Mouse (Mus musculus): Measurements from ENCODE around the gene Ciart. TPM values are rescaled to one million over a fixed set of nuclear protein-coding genes. Genes with fewer than 3 reads are reported as not detected.
"Not testable (repeated sequence)": the region's sequence is repeated elsewhere in the genome, so short reads cannot be mapped to it uniquely, and the experiment has no call there.

Ciart gene
- polyA plus RNA-seq (2015; fragmentation: Nextera tagmentation; extraction: Ambion mirVana) = 9.7 and 10.2 TPM in 2 replicates

DNA sequence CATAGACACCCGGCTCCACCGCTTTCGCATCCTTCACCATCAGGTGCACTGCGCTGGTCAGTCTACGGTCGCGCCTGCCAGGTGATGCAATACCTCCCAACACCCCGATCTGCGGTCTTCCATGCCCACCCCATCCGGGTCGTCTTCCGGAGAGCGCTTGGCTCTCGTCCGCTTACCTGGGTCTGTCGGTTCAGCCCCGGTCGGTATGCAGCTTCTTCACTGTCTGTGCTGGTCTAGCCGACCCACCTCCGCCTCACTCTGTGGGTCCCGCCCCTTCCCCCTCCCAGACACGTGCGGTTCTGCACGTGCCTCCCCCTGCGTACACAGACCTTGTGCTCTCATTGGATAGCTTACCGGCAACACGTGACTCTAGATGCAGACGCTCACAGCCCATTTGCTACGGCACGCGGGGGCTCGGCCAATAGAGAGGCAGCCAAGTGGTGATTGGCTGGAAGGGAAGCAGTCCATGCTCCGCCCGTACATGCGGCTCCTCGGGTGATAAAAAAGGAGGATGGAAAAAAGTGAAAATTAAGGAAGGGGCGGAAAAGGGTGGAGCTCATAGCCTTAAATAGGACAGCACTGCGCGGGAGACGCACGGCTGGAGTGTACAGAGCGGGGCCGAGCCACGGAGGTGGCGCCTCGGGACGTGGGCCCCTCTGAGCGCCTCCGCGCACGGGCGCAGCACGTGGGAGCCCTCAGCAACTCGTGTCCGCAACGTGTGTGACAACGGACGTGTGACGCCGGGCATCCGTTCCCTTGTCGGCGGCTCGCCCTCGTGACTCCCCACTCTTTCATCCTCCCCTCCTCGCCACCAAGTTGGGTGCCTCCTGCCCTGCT, at the start of gene Ciart:
Ciart (minus strand) TSS at position 273 of the 837 bp plus-strand sequence.
- Histone ChIP-seq H3K9me3 (no peaks in the 10 kb centered on the region), H3K9ac (peak within 1 kb of the TSS; percentile 63), H3K27me3 (no peaks in the 10 kb centered on the region), H3K4me2 (replicated peaks) (peak within 1 kb of the TSS; percentile 100), H3K4me1 (peaks cover 16% of the 10 kb centered on the region), H3K36me3 (no peaks in the 10 kb centered on the region), H3K27ac (no peak within 1 kb of the TSS), H3K4me3 (peak within 1 kb of the TSS; percentile 58)
- ATAC-seq (ENCODE audit: low FRiP score, low read depth) = peak; percentile 100
- under 1% methylated on average over 66 of the region's 66 CpGs for WGBS

- peak overlapping the region; percentile 74 for H3K4me2 ChIP-seq (replicated peaks)
- WGBS = 80% methylated on average over 1 of the region's 1 CpGs
- ATAC-seq (ENCODE audit: low FRiP score, low read depth) = no peak
These were observed 49.4 kb upstream of the Ciart start for GRCm38 (mm10) chr3:95931471-95931870.

DNA sequence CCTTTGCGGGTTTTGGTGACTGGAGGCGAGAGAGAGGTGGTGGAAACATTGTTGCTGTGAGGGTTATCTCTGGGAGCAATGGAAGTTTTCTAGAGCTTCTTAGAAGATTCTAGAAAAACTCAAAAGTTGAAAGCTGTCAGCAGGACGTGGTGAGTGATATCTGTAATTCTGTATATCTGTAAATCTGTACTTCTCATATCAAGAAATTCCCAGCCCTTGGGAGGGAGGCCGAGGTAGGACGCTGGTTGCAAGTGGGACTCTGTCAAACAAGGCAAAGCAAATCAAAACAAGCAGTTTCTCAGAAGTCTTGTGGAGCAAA, 48.4 kb upstream of the Ciart start:
- Histone ChIP-seq H3K4me2 (replicated peaks) (peak overlapping the region; percentile 74), H3K27ac (peak overlapping the region; percentile 94), H3K9me3 (no peaks in the 10 kb centered on the region), H3K4me3 (peak overlapping the region; percentile 94), H3K36me3 (peaks cover 23% of the 10 kb centered on the region), H3K27me3 (no peaks in the 10 kb centered on the region), H3K4me1 (peaks cover 12% of the 10 kb centered on the region), H3K9ac (peak overlapping the region; percentile 99)
- 1% methylated on average over 5 of the region's 5 CpGs for WGBS
- ATAC-seq (ENCODE audit: low FRiP score, low read depth) = no peak

More at GRCm38 (mm10) chr3:95931471-95931870, 49.4 kb upstream of the Ciart start:
- Histone ChIP-seq H3K27me3 (no peaks in the 10 kb centered on the region), H3K36me3 (peaks cover 26% of the 10 kb centered on the region), H3K27ac (no peak overlapping the region), H3K4me1 (peaks cover 12% of the 10 kb centered on the region), H3K9ac (no peak overlapping the region), H3K4me3 (no peak overlapping the region), H3K9me3 (no peaks in the 10 kb centered on the region)

- H3K27ac ChIP-seq = peak overlapping the region; percentile 94
- H3K9me3 ChIP-seq = no peaks in the 10 kb centered on the region
- H3K4me3 ChIP-seq = peak overlapping the region; percentile 94
- no peak; the same call in 1 of the 2 replicates for ATAC-seq (ENCODE audit: low FRiP score, low read depth)
- H3K4me1 ChIP-seq = peaks cover 12% of the 10 kb centered on the region
- H3K9ac ChIP-seq = peak overlapping the region; percentile 99
- H3K4me2 ChIP-seq (replicated peaks) = peak overlapping the region; percentile 74
- peaks cover 17% of the 10 kb centered on the region for H3K36me3 ChIP-seq
- no peaks in the 10 kb centered on the region for H3K27me3 ChIP-seq
- under 1% methylated on average over 85 of the region's 105 CpGs for WGBS
These were observed 47.8 kb upstream of the Ciart start for GRCm38 (mm10) chr3:95929581-95930470.

- H3K27me3 ChIP-seq = no peaks in the 10 kb centered on the region
- peak within 1 kb of the TSS; percentile 94 for H3K27ac ChIP-seq
- peak within 1 kb of the TSS; percentile 74 for H3K4me2 ChIP-seq (replicated peaks)
- H3K9ac ChIP-seq = peak within 1 kb of the TSS; percentile 99
- H3K4me1 ChIP-seq = peaks cover 12% of the 10 kb centered on the region
- H3K4me3 ChIP-seq = peak within 1 kb of the TSS; percentile 94
- no peaks in the 10 kb centered on the region for H3K9me3 ChIP-seq
- peaks cover 7% of the 10 kb centered on the region for H3K36me3 ChIP-seq
- ATAC-seq (ENCODE audit: low FRiP score, low read depth) = peak; percentile 100
- WGBS = under 1% methylated on average over 49 of the region's 49 CpGs
These were observed 46.8 kb upstream of the Ciart start, which contains the start of gene Anp32e for GRCm38 (mm10) chr3:95928658-95929503. Gene Anp32e, plus strand, starts transcription at chr3:95929246.

GRCm38 (mm10) chr3:95928261-95928657, 46.2 kb upstream of the Ciart start:
- WGBS = 74% methylated on average over 6 of the region's 6 CpGs

GRCm38 (mm10) chr3:95925087-95925486, 43.0 kb upstream of the Ciart start:
- ATAC-seq (ENCODE audit: low FRiP score, low read depth) = no peak
- no peaks in the 10 kb centered on the region for H3K36me3 ChIP-seq
- no peaks in the 10 kb centered on the region for H3K4me1 ChIP-seq
- no peaks in the 10 kb centered on the region for H3K9me3 ChIP-seq
- WGBS = 80% methylated on average over 5 of the region's 5 CpGs
- H3K27me3 ChIP-seq = no peaks in the 10 kb centered on the region
- H3K4me2 ChIP-seq (replicated peaks) = no peak overlapping the region
- no peak overlapping the region for H3K27ac ChIP-seq
- no peak overlapping the region for H3K9ac ChIP-seq
- H3K4me3 ChIP-seq = no peak overlapping the region

More at GRCm38 (mm10) chr3:95928261-95928657, 46.2 kb upstream of the Ciart start:
- no peaks in the 10 kb centered on the region for H3K9me3 ChIP-seq
- H3K4me3 ChIP-seq = peak overlapping the region; percentile 94
- peak overlapping the region; percentile 66 for H3K9ac ChIP-seq
- peak overlapping the region; percentile 60 for H3K4me2 ChIP-seq (replicated peaks)
- peaks cover 12% of the 10 kb centered on the region for H3K4me1 ChIP-seq
- H3K36me3 ChIP-seq = peaks cover under 1% of the 10 kb centered on the region
- peak overlapping the region; percentile 79; the same call in 1 of the 2 replicates for H3K27ac ChIP-seq
- ATAC-seq (ENCODE audit: low FRiP score, low read depth) = no peak
- no peaks in the 10 kb centered on the region for H3K27me3 ChIP-seq

- ATAC-seq (ENCODE audit: low FRiP score, low read depth) = no peak
- no peak overlapping the region for H3K27ac ChIP-seq
- H3K4me3 ChIP-seq = no peak overlapping the region
- no peaks in the 10 kb centered on the region for H3K9me3 ChIP-seq
- H3K36me3 ChIP-seq = no peaks in the 10 kb centered on the region
- no peaks in the 10 kb centered on the region for H3K4me1 ChIP-seq
- WGBS = 67% methylated on average over 4 of the region's 4 CpGs
- no peak overlapping the region for H3K4me2 ChIP-seq (replicated peaks)
- H3K27me3 ChIP-seq = no peaks in the 10 kb centered on the region
- H3K9ac ChIP-seq = no peak overlapping the region
These were observed 42.1 kb upstream of the Ciart start for GRCm38 (mm10) chr3:95924185-95924584.

- not testable (repeated sequence) for H3K27ac ChIP-seq; H3K9me3 ChIP-seq; H3K4me1 ChIP-seq; H3K27me3 ChIP-seq; H3K36me3 ChIP-seq; H3K9ac ChIP-seq; H3K4me2 ChIP-seq (replicated peaks); H3K4me3 ChIP-seq; ATAC-seq (ENCODE audit: low FRiP score, low read depth)
- WGBS = 90% methylated on average over 7 of the region's 7 CpGs
These were observed 41.4 kb upstream of the Ciart start for GRCm38 (mm10) chr3:95923429-95923828.

- not testable (repeated sequence) for H3K36me3 ChIP-seq; H3K4me2 ChIP-seq (replicated peaks); ATAC-seq (ENCODE audit: low FRiP score, low read depth); H3K9me3 ChIP-seq; H3K4me3 ChIP-seq; H3K27ac ChIP-seq; H3K9ac ChIP-seq; H3K4me1 ChIP-seq; H3K27me3 ChIP-seq
- 50% methylated on average over 2 of the region's 2 CpGs for WGBS
These were observed 38.5 kb upstream of the Ciart start for GRCm38 (mm10) chr3:95920532-95920931.

DNA sequence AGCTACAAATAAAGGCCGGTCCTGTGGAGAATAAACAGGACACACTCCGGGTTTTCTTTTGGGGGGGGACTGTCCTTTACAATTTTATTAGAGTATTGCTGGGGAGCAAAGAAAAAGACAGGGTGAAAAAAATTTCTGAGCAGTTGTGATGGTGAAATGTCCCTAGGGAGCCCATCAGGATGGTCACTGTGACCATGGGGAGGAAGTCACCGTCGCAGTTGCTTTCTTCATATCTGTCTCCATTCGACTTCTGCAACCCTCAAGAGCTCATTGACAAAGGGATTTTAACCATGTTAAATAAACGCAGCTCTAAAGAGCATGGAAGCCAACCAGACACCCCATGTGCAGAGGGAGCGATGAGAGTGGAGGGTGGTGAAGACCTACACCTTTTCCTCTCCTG, 34.7 kb upstream of the Ciart start:
- Histone ChIP-seq H3K27ac (no peak overlapping the region), H3K9ac (no peak overlapping the region), H3K4me2 (replicated peaks) (no peak overlapping the region), H3K4me3 (no peak overlapping the region), H3K9me3 (no peaks in the 10 kb centered on the region), H3K4me1 (no peaks in the 10 kb centered on the region), H3K27me3 (no peaks in the 10 kb centered on the region), H3K36me3 (no peaks in the 10 kb centered on the region)
- 77% methylated on average over 7 of the region's 7 CpGs for WGBS
- ATAC-seq (ENCODE audit: low FRiP score, low read depth) = no peak

Data from limb, embryonic 13.5 days (tissue).